Mouse (Mus musculus) retina, postnatal 7 days (tissue): ENCODE data around the gene Vps35l.

ENCODE experiments used
- DNase-seq: peaks from one replicate; pipeline ENCODE4 v3.0.0-alpha.2; 2012; ENCODE audit warnings: low read depth, low spot score

Vps35l gene

GRCm38 (mm10) chr7:118879466-118880029, 139.5 kb downstream of the Vps35l start:
- no peak for DNase-seq

- DNase-seq: no peak
Observed at GRCm38 (mm10) chr7:118883957-118884356, 143.9 kb downstream of the Vps35l start.

GRCm38 (mm10) chr7:118884969-118885368, 144.9 kb downstream of the Vps35l start:
- no peak for DNase-seq

- no peak for DNase-seq
Observed at GRCm38 (mm10) chr7:118887303-118888055, 147.5 kb downstream of the Vps35l start.

GRCm38 (mm10) chr7:118889046-118889680, 149.1 kb downstream of the Vps35l start:
- no peak for DNase-seq
